Mouse (Mus musculus) G1E (cell line): ENCODE results near the gene Nr4a3.

Experiments used
- CTCF ChIP-seq: IDR thresholded peaks from 2 replicates; pipeline ENCODE4 v1.5.1; 2012; ENCODE audit warnings: low read depth, low read length, inconsistent platforms, mixed read lengths
- GATA1 ChIP-seq: IDR thresholded peaks from 2 replicates; pipeline ENCODE4 v1.6.1; 2012; ENCODE audit warnings: borderline replicate concordance, low read length, inconsistent platforms, mixed read lengths
- GATA2 ChIP-seq: IDR thresholded peaks from 2 replicates; pipeline ENCODE4 v1.6.1; 2012; ENCODE audit warnings: low read depth, low read length, inconsistent platforms, borderline replicate concordance
- POLR2AphosphoS5 ChIP-seq: IDR thresholded peaks from 2 replicates; pipeline ENCODE4 v1.6.1; 2012; ENCODE audit warnings: low read depth, low read length, inconsistent platforms; ENCODE audit not compliant: insufficient replicate concordance
- TAL1 ChIP-seq: conservative IDR thresholded peaks from 2 replicates; pipeline ENCODE4 v1.6.1; 2012; ENCODE audit warnings: low read depth, low read length, inconsistent platforms, mixed read lengths

GRCm38 (mm10) chr4:48042786-48043701 lies 1.9 kb upstream of the Nr4a3 start:
- TF ChIP-seq GATA1 (no peak), CTCF (no peak), TAL1 (no peak), POLR2AphosphoS5 (no peak), GATA2 (no peak)
